Comparison of ENCODE assay signal across 8 mouse cellular contexts in the genomic region with DNA sequence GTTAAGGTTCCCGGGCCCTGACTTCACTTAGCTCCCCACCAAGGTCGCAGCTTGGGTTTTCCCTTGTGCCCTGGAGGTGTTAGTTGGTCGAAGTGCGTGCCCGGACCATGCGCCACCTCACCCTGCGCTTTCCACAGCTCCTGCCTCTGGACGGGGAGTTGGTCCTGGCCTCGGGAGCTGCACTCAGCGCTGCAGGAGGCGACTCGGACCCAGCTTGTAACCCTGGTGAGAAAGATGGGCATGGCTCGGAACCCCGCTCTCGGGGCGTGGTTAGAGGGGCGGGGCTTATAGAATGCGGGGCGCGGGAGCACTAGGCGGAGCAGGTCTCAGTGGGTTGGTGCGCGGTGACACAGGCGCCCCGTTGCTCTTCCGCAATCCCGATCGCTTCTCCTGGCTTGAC. TPM values are rescaled to one million over a fixed set of nuclear protein-coding genes. Genes with fewer than 3 reads are reported as not detected.
DNase-seq lines count a peak whose midpoint lies in the region; ATAC-seq and TF ChIP-seq lines count a peak whose summit lies in the region.

No protein-coding gene starts in this region.

- H3K9me3 ChIP-seq in heart, embryonic 14.5 days (ENCODE audit: control insufficient read depth, low read length): peaks cover 3% of the 10 kb centered on the region; the same call in 1 of the 2 replicates
- no peaks in the 10 kb centered on the region for H3K9me3 ChIP-seq in hindbrain, embryonic 11.5 days (ENCODE audit: control insufficient read depth, low read length)

- 5% methylated on average over 28 of the region's 28 CpGs for WGBS in heart, embryonic 14.5 days
- 4% methylated on average over 28 of the region's 28 CpGs for WGBS in hindbrain, embryonic 11.5 days

- no peak for ATAC-seq in heart, embryonic 14.5 days (ENCODE audit: insufficient number of reproducible peaks, insufficient read depth, low FRiP score, low read depth)
- no peak for ATAC-seq in hindbrain, embryonic 11.5 days (ENCODE audit: low FRiP score)
- 0 out of 2 replicates have a peak, but pooled peaks have one; percentile 9 for ATAC-seq in megakaryocyte-erythroid progenitor cell, adult 5-6 weeks (replicated peaks; ENCODE audit: low FRiP score, low TSS enrichment, poor library complexity, severe bottlenecking)
- ATAC-seq in erythroid progenitor cell, adult 5-6 weeks (replicated peaks; ENCODE audit: low FRiP score, poor library complexity, severe bottlenecking): no peak

- TF ChIP-seq CTCF in bone marrow macrophage, adult 2 months (IDR thresholded peaks at IDR 0.05; ENCODE audit: low read depth, low read length): no peak

- no peak overlapping the region for H3K9ac ChIP-seq in heart, embryonic 14.5 days (ENCODE audit: low read length)
- no peak overlapping the region for H3K9ac ChIP-seq in hindbrain, embryonic 11.5 days (ENCODE audit: low read depth, low read length)

- H3K27ac ChIP-seq in heart, embryonic 14.5 days (replicated peaks in 1 of 2; ENCODE audit: control insufficient read depth in 1 of 2, insufficient read depth in 1 of 2, low read depth in 2 of 2, low read length in 2 of 2): no peak overlapping the region
- H3K27ac ChIP-seq in bone marrow macrophage, adult 2 months (ENCODE audit: insufficient read depth, low read depth, low read length): no peak overlapping the region
- H3K27ac ChIP-seq in hindbrain, embryonic 11.5 days (ENCODE audit: low read depth, low read length): no peak overlapping the region

- no peaks in the 10 kb centered on the region for H3K36me3 ChIP-seq in heart, embryonic 14.5 days (ENCODE audit: control insufficient read depth, insufficient read depth, low read length)
- no peaks in the 10 kb centered on the region for H3K36me3 ChIP-seq in hindbrain, embryonic 11.5 days (ENCODE audit: control insufficient read depth, insufficient read depth, low read length)

- peaks cover 81% of the 10 kb centered on the region for H3K27me3 ChIP-seq in heart, embryonic 14.5 days (ENCODE audit: control insufficient read depth, insufficient read depth, low read length)
- H3K27me3 ChIP-seq in hindbrain, embryonic 11.5 days (ENCODE audit: control insufficient read depth, insufficient read depth, low read length): peaks cover 77% of the 10 kb centered on the region

- peak overlapping the region; percentile 42 to 53 for H3K4me3 ChIP-seq in heart, embryonic 14.5 days (ENCODE audit: control insufficient read depth in 1 of 2, insufficient read depth in 1 of 2, low read depth in 1 of 2, low read length in 2 of 2)
- H3K4me3 ChIP-seq in bone marrow macrophage, adult 2 months (ENCODE audit: insufficient read depth, low read length): peak overlapping the region; percentile 36
- H3K4me3 ChIP-seq in hindbrain, embryonic 11.5 days (ENCODE audit: low read depth, low read length): peak overlapping the region; percentile 35

- peak overlapping the region; percentile 96 for H3K4me2 ChIP-seq in heart, embryonic 14.5 days (ENCODE audit: low read length)
- H3K4me2 ChIP-seq in hindbrain, embryonic 11.5 days (replicated peaks; ENCODE audit: low read depth, low read length): peak overlapping the region; percentile 69

- DNase-seq in heart, postnatal 25 days (ENCODE audit: low spot score): no peak
- DNase-seq in hindbrain, embryonic 11.5 days (ENCODE audit: low spot score): peak; percentile 38
- no peak for DNase-seq in spleen, postnatal 10 days (ENCODE audit: low spot score in 2 of 2)
- DNase-seq in layer of hippocampus, postnatal 10 days (ENCODE audit: low spot score in 2 of 2): no peak

- peaks cover 13 to 21% of the 10 kb centered on the region in 2 experiments; a peak in 3 of 4 replicates for H3K4me1 ChIP-seq in heart, embryonic 14.5 days (ENCODE audit: control insufficient read depth in 2 of 2, insufficient read depth in 2 of 2, low read length in 2 of 2)
- no peaks in the 10 kb centered on the region for H3K4me1 ChIP-seq in bone marrow macrophage, adult 2 months (ENCODE audit: control insufficient read depth, insufficient read depth, low read length)
- H3K4me1 ChIP-seq in hindbrain, embryonic 11.5 days (replicated peaks; ENCODE audit: control insufficient read depth, insufficient read depth, low read length): peaks cover 15% of the 10 kb centered on the region

- no peak for TF ChIP-seq POLR2A in bone marrow macrophage, adult 2 months (IDR thresholded peaks at IDR 0.05; ENCODE audit: borderline replicate concordance, low read depth, low read length)

- intact Hi-C loops in heart, postnatal 25 days (cut with DNase I): loop anchor here (5.0 kb wide), 1 partner anchor 138 kb away; no protein-coding TSS in a partner anchor

RNA-seq across cellular contexts. Expression of gene Amn, which starts 3.1 kb away (rescaled TPM):
- polyA plus RNA-seq in heart, embryonic 14.5 days (2014; fragmentation: Nextera tagmentation; extraction: Ambion mirVana): 1.4 and 2.0 TPM in 2 replicates
- not detected for total RNA-seq in heart, postnatal 25 days (2021)
- not detected in 2 replicates for polyA plus RNA-seq in bone marrow macrophage, adult 2 months (2012; ENCODE audit: insufficient read depth, insufficient read length, missing spikeins)
- polyA plus RNA-seq in hindbrain, embryonic 11.5 days (2014; fragmentation: Nextera tagmentation; extraction: Ambion mirVana): 0.76 TPM in 1 of 2 replicates, not detected in the other
- total RNA-seq in megakaryocyte-erythroid progenitor cell, adult 5-6 weeks (2014; fragmentation: Nextera tagmentation): not detected in 2 replicates
- total RNA-seq in megakaryocyte-erythroid progenitor cell, adult 5-6 weeks (2017): 0.47 TPM in 1 of 2 replicates, not detected in the other
- not detected in 2 replicates for total RNA-seq in erythroid progenitor cell, adult 5-6 weeks (2015; ENCODE audit: low replicate concordance)
- total RNA-seq in erythroid progenitor cell, adult 5-6 weeks (2017; ENCODE audit: low replicate concordance): not detected in 2 replicates
- 10 to 100 TPM; 17.8 to 19.6 TPM for total RNA-seq in layer of hippocampus, postnatal 10 days (2021)

Comparison
In these comparisons a context has a peak if more than half of its experiments do, and no peak if none do; other contexts are left out.
1. RNA of gene Amn, which starts 3.1 kb away (total RNA-seq): 17.8 to 19.6 TPM in layer of hippocampus, postnatal 10 days; 0.47 TPM in megakaryocyte-erythroid progenitor cell, adult 5-6 weeks, not detected in heart, postnatal 25 days and not detected in erythroid progenitor cell, adult 5-6 weeks; every median in the first group is over 10 times any median in the second.
2. Peak in every context shown above with its lines, with median percentiles within 50 percentile points of each other: H3K4me3 ChIP-seq.